8 mouse cellular contexts compared by ENCODE assay signal in genomic region chr6:115697739-115698558, GRCm38 (mm10). TPM values are rescaled to one million over a fixed set of nuclear protein-coding genes. Genes with fewer than 3 reads are reported as not detected.
DNase-seq lines count a peak whose midpoint lies in the region; TF ChIP-seq lines count a peak whose summit lies in the region.

No protein-coding gene starts in this region.

- TF ChIP-seq POLR2A in lung, adult 2 months (IDR thresholded peaks at IDR 0.05; ENCODE audit: borderline replicate concordance, extremely low read depth, low read depth, low read length) = no peak

- no peak overlapping the region for H3K4me3 ChIP-seq in lung, adult 2 months (replicated peaks; ENCODE audit: extremely low read depth, low read depth, low read length)

- H3K4me1 ChIP-seq in lung, adult 2 months (ENCODE audit: control insufficient read depth, insufficient read depth, low read length) = peaks cover 7% of the 10 kb centered on the region

- peak; percentile 34 for DNase-seq in adrenal gland, postnatal 10 days
- DNase-seq in adrenal gland, adult 18-20 months (ENCODE audit: low spot score in 2 of 2) = no peak
- DNase-seq in testis, postnatal 14 days (ENCODE audit: low spot score) = peak; percentile 32
- no peak for DNase-seq in testis, postnatal 10 days (ENCODE audit: low spot score)
- DNase-seq in lung, adult 2 months = peak; percentile 27
- no peak for DNase-seq in urinary bladder, postnatal 4 days (ENCODE audit: low spot score in 2 of 2)
- no peak for DNase-seq in urinary bladder, postnatal 25 days (ENCODE audit: low spot score)
- no peak for DNase-seq in c-Kit-positive CD71-positive TER-119-positive erythroid progenitor cells, embryonic 14.5 days (ENCODE audit: low spot score)

- no peak for TF ChIP-seq CTCF in lung, adult 2 months (IDR thresholded peaks at IDR 0.05; ENCODE audit: insufficient read depth, low read length)

- WGBS in lung, adult 2 months = 39% methylated on average over 17 of the region's 17 CpGs

RNA-seq across cellular contexts. Expression of gene Raf1, which starts 21.5 kb away (rescaled TPM):
- 100 to 1,000 TPM in 1 of 2 experiments, 10 to 100 TPM in 1; 95.1 to 114 TPM for total RNA-seq in adrenal gland, postnatal 10 days (2021)
- total RNA-seq in adrenal gland, adult 18-20 months (2021) = 100 to 1,000 TPM in 1 of 2 experiments, 10 to 100 TPM in 1; 89.9 to 101 TPM
- polyA plus RNA-seq in lung, adult 2 months (2012; rRNA removed) = 98.6 and 131 TPM in 2 replicates

Comparison
In these comparisons a context has a peak if more than half of its experiments do, and no peak if none do; other contexts are left out.
1. DNase-seq: peak in adrenal gland, postnatal 10 days (single experiment), testis, postnatal 14 days (single experiment) and lung, adult 2 months (single experiment); none in adrenal gland, adult 18-20 months (0 of 2), testis, postnatal 10 days (single experiment), urinary bladder, postnatal 4 days (0 of 2), urinary bladder, postnatal 25 days (single experiment) and c-Kit-positive CD71-positive TER-119-positive erythroid progenitor cells, embryonic 14.5 days (single experiment).